Mouse (Mus musculus): ENCODE measurements at regions not wholly inside any gene's neighbourhood (a gene's known extent, or its start where the extent isn't known, plus 50 kb on each side); places are given as distances from the start of the nearest gene placed in this dataset.

DNA sequence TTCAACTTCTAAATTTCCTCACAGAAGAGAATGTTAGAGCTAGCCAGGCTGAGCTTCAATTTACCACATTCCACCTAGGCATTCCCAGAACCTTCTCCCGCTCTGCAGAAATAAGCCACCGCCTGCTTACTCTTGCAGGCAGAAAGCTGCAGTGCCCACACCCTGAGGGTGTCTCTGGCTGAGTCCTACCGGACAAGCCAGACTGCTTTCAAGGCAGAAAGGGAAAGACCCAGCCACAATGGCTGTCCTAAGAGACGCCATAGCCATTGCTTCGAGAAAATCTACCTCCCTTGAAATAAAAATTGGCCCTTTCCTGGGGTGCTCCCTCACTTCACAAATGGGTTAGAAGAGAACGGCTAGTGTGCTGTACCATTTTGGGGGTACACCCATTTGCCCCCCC lies 488.1 kb downstream of the Prss52 start:
- TF ChIP-seq POLR2A (IDR thresholded peaks at IDR 0.05; ENCODE audit: control insufficient read depth, extremely low read depth, insufficient read depth, low read length, poor library complexity) (no peak), CTCF (IDR thresholded peaks at IDR 0.05; ENCODE audit: borderline replicate concordance, control insufficient read depth, extremely low read depth, insufficient read depth, low read length, poor library complexity) (no peak)
